Mouse (Mus musculus) retina, adult 2 months (tissue): Measurements from ENCODE around the gene Plcb4.

Source experiments
- DNase-seq: peaks from one replicate; pipeline ENCODE4 v3.0.0-alpha.2; 2012; ENCODE audit warnings: low read depth, low spot score

Gene Plcb4

DNA sequence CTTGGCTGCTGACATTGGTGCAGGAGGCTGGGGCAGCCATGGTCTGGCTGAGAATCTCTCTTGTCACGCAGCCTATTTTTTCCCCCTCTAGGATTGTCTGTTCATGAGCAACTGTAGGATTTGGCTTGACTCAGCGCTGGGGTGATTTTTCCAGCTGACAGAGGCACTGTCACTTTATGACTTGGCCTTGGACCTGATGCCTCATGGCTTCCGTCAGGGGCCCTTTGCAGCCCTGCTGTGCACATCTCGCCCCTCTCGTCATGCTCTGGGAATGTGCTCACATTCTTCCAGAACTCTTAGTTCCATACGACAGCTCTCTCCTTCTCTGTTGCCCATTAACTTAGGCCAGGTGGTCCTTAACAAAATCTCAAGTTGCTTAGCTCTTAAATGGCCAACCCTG, 152.0 kb downstream of the Plcb4 start:
- DNase-seq = no peak

DNA sequence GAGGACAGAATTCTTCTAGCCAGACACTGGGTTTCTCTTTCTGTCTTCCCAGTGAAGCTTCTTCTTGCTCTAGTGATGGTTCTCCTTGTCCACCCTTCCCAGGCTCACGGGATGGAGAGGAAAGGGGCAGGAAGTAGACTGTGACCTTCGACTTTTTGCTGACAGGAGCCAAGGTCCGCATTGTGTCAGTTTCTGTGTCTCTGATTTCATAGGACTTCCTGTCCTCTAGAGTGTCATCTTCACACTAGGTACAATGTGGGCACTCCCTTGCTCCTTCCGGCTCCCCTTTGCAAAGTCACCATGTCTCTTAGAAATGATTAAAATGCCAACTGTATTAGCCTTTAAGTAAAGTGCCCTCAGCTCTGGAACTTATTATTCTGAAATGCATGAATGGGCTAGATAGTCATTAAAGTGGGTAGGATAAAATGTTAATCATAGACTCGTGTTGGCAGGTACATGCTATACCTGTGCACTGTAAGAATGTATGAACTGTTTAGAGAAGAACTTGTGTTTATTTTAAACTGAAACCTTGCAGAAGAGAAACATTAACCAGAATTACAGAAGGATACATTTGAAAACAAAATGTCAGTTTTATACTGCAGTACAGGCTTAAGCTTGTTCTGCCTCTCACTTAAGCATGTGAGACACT, 152.8 kb downstream of the Plcb4 start:
- no peak for DNase-seq

DNA sequence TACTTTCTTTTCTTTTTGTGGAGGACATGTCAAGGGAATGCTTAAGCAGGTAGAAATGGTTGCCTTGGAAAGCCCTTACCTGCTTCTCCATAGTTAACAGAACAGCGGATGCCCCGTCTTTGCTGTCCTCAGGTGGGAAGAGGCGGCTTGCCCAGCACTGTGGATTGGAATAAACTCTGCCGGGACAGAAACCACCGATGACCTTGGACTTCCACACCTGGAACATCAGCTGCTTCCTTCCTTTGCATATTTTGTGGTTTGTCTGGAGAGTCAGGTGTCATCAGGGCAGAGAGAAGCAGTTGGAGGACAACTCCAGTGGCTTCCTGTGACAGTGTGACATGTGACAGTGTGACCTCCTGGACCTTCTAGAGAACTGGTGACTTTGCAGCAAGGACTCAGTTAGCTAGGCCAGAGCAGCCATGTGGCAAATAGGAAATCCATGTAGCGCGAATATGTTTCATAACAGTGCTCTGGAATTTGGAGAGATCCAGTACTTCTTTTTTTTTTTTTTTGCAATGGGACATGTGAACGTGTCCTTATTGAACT, 154.0 kb downstream of the Plcb4 start:
- no peak for DNase-seq

DNA sequence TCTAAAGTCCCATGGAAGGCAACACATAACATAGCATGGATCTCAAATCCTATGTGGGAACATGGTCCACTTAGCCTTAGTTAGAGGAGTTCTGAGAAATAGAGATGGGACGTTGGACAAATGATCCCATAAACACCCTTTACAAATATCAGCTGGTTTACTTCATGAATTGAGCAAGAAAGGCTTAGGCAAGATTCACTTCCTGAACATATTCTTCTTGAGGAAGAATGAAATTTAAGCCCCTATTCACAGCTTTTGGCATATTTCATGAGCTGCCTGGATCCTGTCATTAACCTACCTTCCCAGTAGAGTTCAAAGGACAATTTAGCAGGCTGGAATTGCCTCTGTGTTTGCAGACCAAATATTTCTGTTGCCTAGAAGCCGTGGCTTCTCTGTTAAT, 161.9 kb downstream of the Plcb4 start:
- no peak for DNase-seq

DNA sequence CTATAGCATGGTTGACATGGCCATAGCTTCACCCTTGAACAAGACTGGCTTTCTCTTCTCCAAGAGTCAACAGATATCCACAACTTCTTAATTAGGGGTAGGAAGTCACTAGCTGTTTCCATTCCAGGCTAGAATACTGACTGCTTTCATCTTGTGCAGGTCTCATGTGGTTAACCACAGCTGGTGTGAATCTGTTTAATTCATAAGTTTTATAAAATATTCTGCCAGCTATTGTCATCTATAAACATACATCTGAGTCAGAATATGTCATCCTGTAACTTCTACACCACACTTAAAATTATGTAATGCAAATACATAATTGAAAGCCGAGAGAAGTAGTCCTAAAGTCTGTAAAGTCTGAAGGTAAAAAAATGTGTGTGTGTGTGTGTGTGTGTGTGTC, 164.9 kb downstream of the Plcb4 start:
- DNase-seq = no peak

DNA sequence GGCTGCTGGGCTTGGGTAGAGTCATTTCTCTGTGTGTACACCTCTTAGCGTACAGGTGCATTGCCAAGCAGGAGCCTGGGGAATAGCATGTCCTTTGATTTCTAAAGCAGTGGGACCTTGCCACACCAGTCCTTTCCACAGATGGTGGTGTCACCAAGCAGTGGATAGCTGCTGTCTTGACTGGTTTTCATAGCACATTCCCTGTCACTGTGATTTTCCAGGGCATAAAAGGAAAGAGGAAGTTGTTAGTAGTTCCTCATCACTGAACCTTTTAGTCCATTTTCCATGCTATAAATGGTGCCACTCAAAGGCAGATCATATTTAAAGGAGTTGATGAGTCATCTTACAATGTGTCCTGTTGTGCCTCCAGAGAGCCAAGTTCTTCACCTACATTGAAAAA, 165.9 kb downstream of the Plcb4 start:
- no peak for DNase-seq

DNA sequence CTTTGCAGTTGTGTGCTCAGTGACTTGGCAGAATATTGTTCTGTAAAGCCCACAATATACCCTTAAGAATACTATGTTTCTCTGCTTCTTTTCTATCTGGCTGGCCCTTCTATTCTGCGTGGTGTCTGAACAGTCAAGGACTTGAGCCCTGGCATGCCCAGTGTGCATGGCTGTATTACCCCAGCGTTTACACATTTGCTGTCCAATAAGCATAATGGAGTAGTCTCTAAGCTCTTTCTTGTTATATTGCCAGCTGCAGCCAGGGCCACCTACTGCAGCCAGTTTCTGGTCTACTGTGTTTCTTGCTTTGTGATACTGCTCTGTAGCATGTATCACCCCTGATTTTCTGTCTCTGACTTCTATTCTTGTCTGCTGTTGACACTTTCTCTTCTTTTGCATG, 166.8 kb downstream of the Plcb4 start:
- no peak for DNase-seq

DNA sequence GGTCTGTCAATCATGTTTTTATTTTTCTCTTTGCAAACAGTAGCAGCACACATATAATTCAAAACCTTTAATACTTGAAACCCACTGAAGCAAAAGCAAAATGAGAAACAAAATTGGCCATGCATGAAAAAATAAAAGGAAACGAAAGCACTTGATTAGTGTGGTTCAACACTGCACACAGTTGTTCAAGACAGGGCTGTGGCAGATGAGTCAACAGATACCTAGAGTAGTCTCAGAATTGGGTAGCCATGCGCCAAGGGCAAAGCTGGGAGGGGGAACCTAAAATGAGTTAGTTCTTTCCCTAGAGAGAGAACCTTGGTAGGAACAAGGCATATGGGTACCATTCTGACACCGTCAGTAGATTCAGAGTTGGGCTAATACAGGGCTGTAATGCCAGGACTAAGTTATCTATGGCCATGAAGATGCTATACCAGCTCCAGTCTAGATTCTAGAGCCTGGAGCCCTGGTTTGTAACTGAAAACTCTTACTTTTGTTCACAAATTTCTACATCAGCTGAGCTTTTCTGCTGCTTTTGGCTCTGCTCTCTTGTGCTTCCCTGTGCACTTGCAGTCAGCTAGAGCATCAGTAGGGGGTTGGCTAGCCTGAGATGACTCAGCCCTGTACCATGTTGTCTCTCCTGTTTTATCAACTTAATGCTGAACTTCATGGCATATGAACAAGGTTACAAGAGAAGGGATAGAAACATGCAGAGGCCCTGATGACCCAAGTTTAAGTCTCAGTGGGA, 168.0 kb downstream of the Plcb4 start:
- no peak for DNase-seq

DNA sequence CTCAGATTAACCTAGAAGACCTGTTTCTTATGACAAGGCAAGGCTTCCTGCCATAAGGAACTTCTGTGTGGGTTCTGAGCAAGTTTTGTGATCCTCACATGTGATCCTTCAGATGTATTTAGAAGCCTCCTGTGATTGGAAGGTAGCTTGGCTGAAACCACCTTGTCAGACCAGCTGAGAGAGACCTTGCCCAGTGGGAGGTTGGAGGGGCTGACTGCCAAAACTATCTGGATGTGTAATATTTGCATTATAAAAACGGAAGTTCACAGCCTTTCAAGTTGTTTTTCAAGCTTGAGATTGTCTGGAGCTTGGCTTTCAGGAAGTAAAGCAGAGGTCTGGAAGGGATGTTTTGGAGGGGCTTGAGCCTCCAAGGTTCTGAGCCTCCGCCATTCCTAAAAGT, 169.6 kb downstream of the Plcb4 start:
- no peak for DNase-seq

DNA sequence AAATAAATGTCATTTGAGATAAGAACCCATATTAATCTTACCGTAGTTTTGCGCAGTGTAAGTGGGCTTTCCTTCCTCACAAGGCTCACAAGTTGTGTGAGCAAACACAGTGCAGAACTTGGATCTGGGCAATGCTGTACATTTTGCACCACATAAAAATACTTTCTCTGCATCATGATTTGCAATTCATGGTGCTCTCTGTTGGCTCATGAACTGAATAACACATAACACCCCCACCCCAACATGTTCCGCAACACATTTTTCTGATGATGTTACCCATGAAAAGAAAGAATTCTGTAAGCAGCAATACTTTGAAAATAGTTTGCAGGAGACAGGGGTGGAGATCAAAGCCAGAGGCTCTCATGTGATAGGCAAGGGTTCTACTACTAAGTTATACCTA, 174.9 kb downstream of the Plcb4 start:
- DNase-seq = no peak

DNA sequence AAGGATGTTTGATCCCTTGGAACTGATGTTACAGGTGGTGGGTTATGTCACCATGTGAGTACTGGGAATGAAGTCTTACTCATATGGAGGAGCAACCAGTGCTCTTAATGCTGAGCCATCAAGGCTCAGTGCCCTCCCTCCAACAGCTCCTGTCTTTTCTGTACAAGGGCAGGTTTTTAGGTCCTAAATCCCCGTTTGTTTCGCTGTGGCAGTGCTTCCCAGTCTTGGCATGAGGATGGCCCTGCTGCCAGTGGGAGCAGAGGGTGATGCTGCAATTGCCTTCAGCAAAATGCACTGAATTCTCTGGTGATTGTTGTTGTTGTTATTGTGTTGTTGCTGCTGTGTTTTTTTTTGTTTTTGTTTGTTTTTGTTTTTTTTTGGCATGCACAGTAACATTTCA, 175.6 kb downstream of the Plcb4 start:
- no peak for DNase-seq

DNA sequence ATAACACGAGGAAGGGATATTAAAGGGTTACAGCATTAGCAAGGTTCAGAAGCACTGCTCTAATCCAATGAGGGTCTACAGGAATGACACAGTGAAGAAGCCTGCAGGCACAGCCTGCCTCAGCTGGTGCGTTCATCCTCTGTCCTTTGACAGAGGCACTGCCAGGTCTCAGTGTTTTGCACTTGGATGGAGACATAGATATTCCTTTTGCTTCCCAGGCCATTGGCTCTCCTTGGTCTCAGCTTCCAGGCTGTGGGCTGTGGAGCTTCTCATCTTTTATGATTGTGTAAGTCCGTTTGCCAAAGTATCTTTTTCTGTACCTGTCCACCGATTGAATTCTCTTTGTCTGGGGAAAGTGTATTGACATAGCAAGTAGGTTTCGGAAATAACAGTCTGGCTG, 177.1 kb downstream of the Plcb4 start:
- DNase-seq = no peak

DNA sequence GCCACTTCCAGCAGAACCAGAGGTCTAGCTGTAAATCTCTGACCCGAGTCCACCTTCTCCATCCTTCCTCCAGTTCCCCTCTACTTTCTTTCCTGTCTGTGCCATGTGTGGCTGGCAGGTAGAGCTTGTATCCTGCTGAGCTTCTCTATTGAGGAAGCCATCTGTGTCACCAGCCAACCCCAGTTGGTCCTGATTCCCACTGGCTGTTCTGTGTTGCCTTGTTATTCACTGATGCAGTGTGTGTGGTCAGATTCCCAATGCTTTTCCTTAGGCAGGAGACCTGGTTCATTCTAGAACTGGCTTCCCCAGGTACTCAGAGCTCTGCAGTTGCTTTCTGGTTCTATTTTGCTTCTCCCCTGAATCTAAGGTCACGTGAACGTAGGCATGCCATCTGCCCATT, 177.6 kb downstream of the Plcb4 start:
- no peak for DNase-seq

DNA sequence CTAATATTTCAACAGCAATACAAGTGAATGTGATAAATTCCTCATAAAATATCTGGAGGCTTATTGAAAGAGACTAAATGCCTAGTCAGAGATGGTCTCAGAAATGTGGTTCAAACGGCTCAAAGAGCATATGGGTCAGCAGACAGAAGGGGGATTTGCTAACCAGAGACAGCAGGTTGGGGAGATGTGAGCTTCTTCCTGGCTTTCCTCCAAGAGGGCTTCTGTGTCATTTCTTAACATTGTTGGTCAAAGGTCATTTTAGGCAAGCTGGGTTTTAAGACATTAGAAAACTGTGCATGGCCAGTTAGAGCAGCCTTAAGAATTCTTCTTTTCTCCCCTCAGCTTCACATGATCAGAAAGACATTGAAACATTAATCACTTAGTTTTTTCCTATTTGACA, 178.9 kb downstream of the Plcb4 start:
- no peak for DNase-seq

DNA sequence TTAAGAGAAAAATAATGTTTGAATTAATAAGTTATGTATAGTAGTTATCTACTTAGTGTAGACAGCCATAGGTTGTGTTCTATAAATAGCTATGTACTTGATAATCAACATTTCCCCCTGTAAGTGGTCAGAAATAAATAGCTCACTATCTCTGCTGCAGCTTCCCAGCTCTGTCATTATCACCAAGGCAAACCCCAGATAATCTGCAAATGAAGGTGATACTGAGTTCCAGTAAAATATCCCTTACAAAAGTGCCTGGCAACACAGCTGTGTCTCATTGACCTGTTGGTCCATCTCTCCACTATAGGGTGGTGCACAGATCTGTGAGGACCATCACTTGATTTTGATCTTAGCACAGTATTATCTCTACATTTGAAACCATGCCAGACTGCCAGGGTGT, 179.3 kb downstream of the Plcb4 start:
- DNase-seq = no peak

DNA sequence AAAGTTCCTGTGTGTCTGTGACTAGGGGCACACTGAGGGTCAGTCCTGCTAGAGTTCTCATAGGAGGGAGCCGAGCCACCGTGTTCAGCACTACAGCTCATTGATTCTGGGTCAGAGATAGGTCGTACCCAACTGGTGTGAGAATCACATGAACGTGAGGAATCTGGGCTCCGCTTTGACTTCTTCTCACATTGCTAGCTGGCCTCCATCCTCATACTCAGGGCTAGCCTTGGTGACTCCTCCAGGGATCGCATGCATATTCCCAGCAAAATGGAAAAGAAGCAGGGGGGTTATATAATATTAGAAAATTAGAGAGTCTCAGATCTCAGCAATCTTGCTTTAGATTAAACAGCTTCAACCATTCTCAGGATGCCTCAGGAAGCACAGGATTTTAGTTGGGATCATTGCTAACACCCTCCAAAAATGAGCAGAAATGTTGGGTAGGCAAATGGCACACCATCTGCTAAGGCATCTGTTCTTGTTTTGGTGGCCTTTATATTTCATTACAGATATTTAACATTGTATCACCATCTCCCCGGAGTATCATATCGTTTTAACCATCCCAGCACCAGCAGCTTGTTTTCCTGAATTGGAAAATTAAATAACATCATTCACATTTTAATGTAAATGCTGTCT, 180.0 kb downstream of the Plcb4 start:
- no peak for DNase-seq

DNA sequence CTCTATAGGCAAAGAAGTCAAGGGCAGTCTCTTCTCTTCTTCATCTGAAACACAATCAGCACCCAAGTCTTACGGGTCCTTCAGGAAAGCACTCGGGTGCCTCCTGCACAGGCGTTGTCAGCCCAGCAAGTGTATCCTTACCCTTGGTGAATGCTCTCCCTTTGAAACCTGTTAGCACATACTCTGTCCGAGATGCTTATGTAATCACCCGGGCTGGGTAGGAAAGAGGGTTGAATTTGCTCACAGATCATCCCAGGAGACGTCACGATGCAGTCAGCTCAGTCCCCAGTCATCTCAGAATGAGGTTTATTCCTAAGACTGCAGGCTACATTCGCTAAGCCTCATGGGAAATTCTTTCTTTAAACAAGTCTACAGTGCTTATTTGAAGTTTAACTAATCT, 184.9 kb downstream of the Plcb4 start:
- DNase-seq = no peak

DNA sequence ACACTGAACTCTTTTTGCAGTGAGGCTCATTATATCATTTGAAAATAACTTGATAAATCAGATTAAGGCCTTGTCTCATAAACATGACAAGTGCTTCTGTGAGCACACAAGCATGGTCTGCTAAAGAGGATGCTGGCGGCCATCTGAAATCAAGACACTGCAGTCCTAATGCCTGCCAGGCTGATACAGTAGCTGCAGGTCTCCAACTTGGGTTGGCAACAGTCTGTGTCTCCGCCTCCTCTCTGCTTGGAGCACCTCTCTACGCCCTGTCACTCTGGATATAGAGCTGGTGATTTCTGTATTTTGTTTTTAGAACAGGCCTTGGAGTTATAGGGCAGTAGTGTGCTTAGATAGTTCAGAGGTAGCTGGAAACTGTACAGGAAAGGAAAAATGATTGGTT, 188.1 kb downstream of the Plcb4 start:
- DNase-seq = no peak

DNA sequence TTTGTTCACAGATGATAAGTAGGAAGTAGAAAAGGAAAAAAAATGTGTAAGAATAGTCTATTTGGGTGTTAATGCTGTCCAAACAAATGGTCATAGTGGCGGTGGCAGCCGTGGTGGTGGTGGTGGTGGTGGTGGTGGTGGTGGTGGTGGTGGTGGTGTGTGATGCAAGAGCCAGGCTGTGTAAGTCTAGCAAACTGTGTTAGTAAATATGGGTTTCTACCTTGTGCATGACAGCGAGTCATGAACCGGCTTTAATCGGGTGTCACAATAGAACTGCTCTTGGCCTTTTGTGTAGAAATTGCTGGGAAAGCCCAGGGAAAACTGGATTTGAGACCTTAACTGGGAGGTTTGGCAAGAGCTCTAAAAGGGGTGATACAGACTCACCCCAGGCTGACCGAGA, 188.9 kb downstream of the Plcb4 start:
- DNase-seq = no peak

DNA sequence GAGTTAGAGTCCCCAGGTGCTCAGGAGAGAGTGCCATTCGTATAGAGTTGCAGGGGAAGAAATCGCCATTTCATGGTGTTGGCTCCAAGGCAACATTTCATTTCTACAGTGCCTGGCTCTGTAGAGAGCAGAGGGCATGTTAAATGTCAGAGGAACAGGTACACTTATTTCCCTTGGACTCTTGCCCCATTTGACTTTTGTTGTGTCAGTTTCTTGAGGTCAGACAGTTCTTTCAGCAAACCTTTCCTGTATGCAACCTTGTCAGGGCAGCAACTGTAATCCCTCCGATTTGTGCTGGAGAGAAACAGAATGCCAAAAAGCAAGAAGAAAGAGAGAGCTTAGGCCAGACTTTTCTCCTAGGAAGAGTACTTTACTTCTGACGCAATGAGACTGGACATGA, 189.4 kb downstream of the Plcb4 start:
- DNase-seq = no peak

DNA sequence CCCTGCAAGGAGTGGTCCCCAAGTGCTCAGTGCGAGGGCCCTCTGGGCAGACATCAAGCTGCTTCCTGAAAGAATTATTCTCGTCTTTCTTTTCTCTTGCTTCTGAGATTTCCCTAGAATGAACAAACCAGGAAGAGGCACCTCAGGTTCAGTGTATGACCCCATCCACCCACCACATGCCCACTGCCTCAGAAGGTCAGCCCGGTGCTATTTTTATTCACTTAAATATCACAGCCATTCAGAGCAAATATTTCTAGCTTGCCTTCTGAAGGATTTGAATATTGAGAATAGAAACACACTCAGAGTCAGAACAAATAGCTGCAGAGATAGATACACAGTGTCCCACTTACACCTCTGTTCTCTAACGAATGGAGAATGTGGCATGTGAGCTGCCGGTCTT, 193.2 kb downstream of the Plcb4 start:
- DNase-seq = no peak

DNA sequence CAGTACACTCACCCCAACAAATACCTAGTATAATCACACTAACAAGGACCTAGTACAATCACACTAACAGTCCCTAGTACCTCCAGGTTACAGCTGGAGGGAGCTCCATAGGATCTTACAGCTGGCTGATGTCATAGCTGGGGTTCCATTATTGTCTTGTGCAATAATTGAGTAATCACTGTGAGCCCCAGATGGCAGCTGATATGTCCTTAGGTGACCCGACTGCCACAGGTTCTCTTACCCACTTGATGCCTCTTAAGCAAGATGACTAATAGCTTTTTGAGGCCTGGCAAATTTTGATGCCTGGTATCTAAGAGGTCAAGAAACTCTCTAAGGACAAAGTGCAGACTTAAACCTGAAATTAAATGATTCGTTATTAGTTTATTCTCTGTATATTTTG, 194.3 kb downstream of the Plcb4 start:
- DNase-seq = no peak

DNA sequence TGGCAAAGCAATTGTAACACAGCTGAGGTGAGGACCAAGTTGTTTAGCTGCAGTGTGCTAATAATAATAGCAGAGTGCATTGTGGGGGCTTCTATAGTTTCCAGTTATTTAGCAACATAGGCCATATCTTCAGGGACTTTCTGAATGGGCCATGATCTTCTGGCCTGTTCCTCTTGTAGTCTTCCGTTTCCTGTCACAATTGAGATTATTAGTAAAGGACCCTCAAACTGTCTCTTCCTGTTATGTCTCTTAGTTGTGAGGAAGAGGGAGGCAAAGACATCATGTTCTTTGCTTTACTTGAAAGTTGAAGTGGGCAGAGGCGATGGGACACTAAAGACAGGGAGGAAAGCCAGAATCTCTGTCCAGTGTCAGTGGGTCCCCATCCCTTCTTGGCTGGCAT, 195.2 kb downstream of the Plcb4 start:
- no peak for DNase-seq
